Mouse (Mus musculus): ENCODE data around the gene Lpar3. TPM values are rescaled to one million over a fixed set of nuclear protein-coding genes. Genes with fewer than 3 reads are reported as not detected.

The Lpar3 gene
- polyA plus RNA-seq, 1 experiment from 2014 or later: 0.83 TPM

GRCm38 (mm10) chr3:146318520-146318938 lies 97.8 kb downstream of the Lpar3 start:
- H3K36me3 ChIP-seq (ENCODE audit: control insufficient read depth, insufficient read depth, low read length): no peaks in the 10 kb centered on the region
- WGBS: 69% methylated on average over 16 of the region's 16 CpGs
- 0 out of 2 replicates have a peak, but pooled peaks cover 4% of the 10 kb centered on the region for H3K27me3 ChIP-seq (ENCODE audit: control insufficient read depth, insufficient read depth, low read length)
- H3K27ac ChIP-seq (ENCODE audit: low read depth, low read length): no peak overlapping the region
- no peak overlapping the region for H3K4me3 ChIP-seq (ENCODE audit: low read length)
- no peak overlapping the region for H3K4me2 ChIP-seq (replicated peaks; ENCODE audit: low read depth, low read length)
- no peaks in the 10 kb centered on the region for H3K4me1 ChIP-seq (ENCODE audit: control insufficient read depth, insufficient read depth, low read length)
- H3K9me3 ChIP-seq (ENCODE audit: control insufficient read depth, low read length): no peaks in the 10 kb centered on the region
- no peak overlapping the region for H3K9ac ChIP-seq (ENCODE audit: low read depth, low read length)
- ATAC-seq (ENCODE audit: low FRiP score, low TSS enrichment): no peak

GRCm38 (mm10) chr3:146318987-146319386 lies 98.2 kb downstream of the Lpar3 start:
- H3K4me2 ChIP-seq (replicated peaks; ENCODE audit: low read depth, low read length): no peak overlapping the region
- no peak overlapping the region for H3K9ac ChIP-seq (ENCODE audit: low read depth, low read length)
- no peaks in the 10 kb centered on the region for H3K36me3 ChIP-seq (ENCODE audit: control insufficient read depth, insufficient read depth, low read length)
- 0 out of 2 replicates have a peak, but pooled peaks cover 4% of the 10 kb centered on the region for H3K27me3 ChIP-seq (ENCODE audit: control insufficient read depth, insufficient read depth, low read length)
- H3K27ac ChIP-seq (ENCODE audit: low read depth, low read length): no peak overlapping the region
- no peaks in the 10 kb centered on the region for H3K4me1 ChIP-seq (ENCODE audit: control insufficient read depth, insufficient read depth, low read length)
- no peak for ATAC-seq (ENCODE audit: low FRiP score, low TSS enrichment)
- 43% methylated on average over 13 of the region's 13 CpGs for WGBS
- H3K4me3 ChIP-seq (ENCODE audit: low read length): no peak overlapping the region
- H3K9me3 ChIP-seq (ENCODE audit: control insufficient read depth, low read length): no peaks in the 10 kb centered on the region

GRCm38 (mm10) chr3:146319503-146319902 lies 98.7 kb downstream of the Lpar3 start:
- H3K4me1 ChIP-seq (ENCODE audit: control insufficient read depth, insufficient read depth, low read length): no peaks in the 10 kb centered on the region
- 82% methylated on average over 14 of the region's 14 CpGs for WGBS
- no peak overlapping the region for H3K9ac ChIP-seq (ENCODE audit: low read depth, low read length)
- H3K36me3 ChIP-seq (ENCODE audit: control insufficient read depth, insufficient read depth, low read length): no peaks in the 10 kb centered on the region
- 0 out of 2 replicates have a peak, but pooled peaks cover 4% of the 10 kb centered on the region for H3K27me3 ChIP-seq (ENCODE audit: control insufficient read depth, insufficient read depth, low read length)
- H3K27ac ChIP-seq (ENCODE audit: low read depth, low read length): no peak overlapping the region
- no peak for ATAC-seq (ENCODE audit: low FRiP score, low TSS enrichment)
- no peak overlapping the region for H3K4me2 ChIP-seq (replicated peaks; ENCODE audit: low read depth, low read length)
- no peak overlapping the region for H3K4me3 ChIP-seq (ENCODE audit: low read length)
- H3K9me3 ChIP-seq (ENCODE audit: control insufficient read depth, low read length): no peaks in the 10 kb centered on the region

GRCm38 (mm10) chr3:146324949-146325348 lies 104.2 kb downstream of the Lpar3 start:
- Histone ChIP-seq H3K9ac (ENCODE audit: low read depth, low read length) (no peak overlapping the region), H3K27ac (ENCODE audit: low read depth, low read length) (no peak overlapping the region), H3K4me3 (ENCODE audit: low read length) (no peak overlapping the region), H3K9me3 (ENCODE audit: control insufficient read depth, low read length) (no peaks in the 10 kb centered on the region), H3K4me1 (ENCODE audit: control insufficient read depth, insufficient read depth, low read length) (peaks cover 10% of the 10 kb centered on the region), H3K4me2 (replicated peaks; ENCODE audit: low read depth, low read length) (no peak overlapping the region), H3K27me3 (ENCODE audit: control insufficient read depth, insufficient read depth, low read length) (no peaks in the 10 kb centered on the region), H3K36me3 (ENCODE audit: control insufficient read depth, insufficient read depth, low read length) (no peaks in the 10 kb centered on the region)
- no peak for ATAC-seq (ENCODE audit: low FRiP score, low TSS enrichment)
- 76% methylated on average over 8 of the region's 8 CpGs for WGBS

GRCm38 (mm10) chr3:146326743-146327536 lies 106.2 kb downstream of the Lpar3 start:
- H3K4me1 ChIP-seq (ENCODE audit: control insufficient read depth, insufficient read depth, low read length): peaks cover 10% of the 10 kb centered on the region
- 0 out of 2 replicates have a peak, but pooled peaks have one; percentile 10 for ATAC-seq (ENCODE audit: low FRiP score, low TSS enrichment)
- H3K4me2 ChIP-seq (replicated peaks; ENCODE audit: low read depth, low read length): peak overlapping the region; percentile 64
- H3K9ac ChIP-seq (ENCODE audit: low read depth, low read length): no peak overlapping the region; the same call in 1 of the 2 replicates
- H3K27me3 ChIP-seq (ENCODE audit: control insufficient read depth, insufficient read depth, low read length): no peaks in the 10 kb centered on the region
- H3K36me3 ChIP-seq (ENCODE audit: control insufficient read depth, insufficient read depth, low read length): no peaks in the 10 kb centered on the region
- no peaks in the 10 kb centered on the region for H3K9me3 ChIP-seq (ENCODE audit: control insufficient read depth, low read length)
- 49% methylated on average over 14 of the region's 17 CpGs for WGBS
- H3K27ac ChIP-seq (ENCODE audit: low read depth, low read length): no peak overlapping the region
- H3K4me3 ChIP-seq (ENCODE audit: low read length): no peak overlapping the region

GRCm38 (mm10) chr3:146327537-146328255 lies 106.9 kb downstream of the Lpar3 start:
- Histone ChIP-seq H3K9me3 (ENCODE audit: control insufficient read depth, low read length) (no peaks in the 10 kb centered on the region), H3K27ac (ENCODE audit: low read depth, low read length) (no peak overlapping the region), H3K9ac (ENCODE audit: low read depth, low read length) (peak overlapping the region; percentile 48), H3K27me3 (ENCODE audit: control insufficient read depth, insufficient read depth, low read length) (no peaks in the 10 kb centered on the region), H3K4me1 (ENCODE audit: control insufficient read depth, insufficient read depth, low read length) (peaks cover 10% of the 10 kb centered on the region), H3K36me3 (ENCODE audit: control insufficient read depth, insufficient read depth, low read length) (no peaks in the 10 kb centered on the region), H3K4me2 (replicated peaks; ENCODE audit: low read depth, low read length) (peak overlapping the region; percentile 64), H3K4me3 (ENCODE audit: low read length) (peak overlapping the region; percentile 30)
- under 1% methylated on average over 13 of the region's 13 CpGs for WGBS
- ATAC-seq (ENCODE audit: low FRiP score, low TSS enrichment): peak; percentile 86

GRCm38 (mm10) chr3:146328749-146329148 lies 108.0 kb downstream of the Lpar3 start:
- no peak overlapping the region for H3K27ac ChIP-seq (ENCODE audit: low read depth, low read length)
- H3K36me3 ChIP-seq (ENCODE audit: control insufficient read depth, insufficient read depth, low read length): no peaks in the 10 kb centered on the region
- H3K27me3 ChIP-seq (ENCODE audit: control insufficient read depth, insufficient read depth, low read length): no peaks in the 10 kb centered on the region
- H3K9me3 ChIP-seq (ENCODE audit: control insufficient read depth, low read length): no peaks in the 10 kb centered on the region
- H3K4me3 ChIP-seq (ENCODE audit: low read length): no peak overlapping the region
- peaks cover 10% of the 10 kb centered on the region for H3K4me1 ChIP-seq (ENCODE audit: control insufficient read depth, insufficient read depth, low read length)
- no peak overlapping the region for H3K9ac ChIP-seq (ENCODE audit: low read depth, low read length)
- WGBS: 22% methylated on average over 13 of the region's 13 CpGs
- H3K4me2 ChIP-seq (replicated peaks; ENCODE audit: low read depth, low read length): peak overlapping the region; percentile 64
- no peak for ATAC-seq (ENCODE audit: low FRiP score, low TSS enrichment)

- no peaks in the 10 kb centered on the region for H3K27me3 ChIP-seq (ENCODE audit: control insufficient read depth, insufficient read depth, low read length)
- no peak overlapping the region for H3K27ac ChIP-seq (ENCODE audit: low read depth, low read length)
- WGBS: 62% methylated on average over 11 of the region's 11 CpGs
- no peaks in the 10 kb centered on the region for H3K9me3 ChIP-seq (ENCODE audit: control insufficient read depth, low read length)
- no peak overlapping the region for H3K9ac ChIP-seq (ENCODE audit: low read depth, low read length)
- no peak overlapping the region for H3K4me2 ChIP-seq (replicated peaks; ENCODE audit: low read depth, low read length)
- ATAC-seq (ENCODE audit: low FRiP score, low TSS enrichment): no peak
- no peak overlapping the region for H3K4me3 ChIP-seq (ENCODE audit: low read length)
- H3K4me1 ChIP-seq (ENCODE audit: control insufficient read depth, insufficient read depth, low read length): peaks cover 10% of the 10 kb centered on the region
- no peaks in the 10 kb centered on the region for H3K36me3 ChIP-seq (ENCODE audit: control insufficient read depth, insufficient read depth, low read length)
These were observed 111.1 kb downstream of the Lpar3 start for GRCm38 (mm10) chr3:146331819-146332218.

- Histone ChIP-seq H3K4me2 (replicated peaks; ENCODE audit: low read depth, low read length) (no peak overlapping the region), H3K4me3 (ENCODE audit: low read length) (no peak overlapping the region), H3K4me1 (ENCODE audit: control insufficient read depth, insufficient read depth, low read length) (peaks cover 9% of the 10 kb centered on the region; the same call in 1 of the 2 replicates), H3K27me3 (ENCODE audit: control insufficient read depth, insufficient read depth, low read length) (no peaks in the 10 kb centered on the region), H3K9me3 (ENCODE audit: control insufficient read depth, low read length) (no peaks in the 10 kb centered on the region), H3K27ac (ENCODE audit: low read depth, low read length) (no peak overlapping the region), H3K36me3 (ENCODE audit: control insufficient read depth, insufficient read depth, low read length) (no peaks in the 10 kb centered on the region), H3K9ac (ENCODE audit: low read depth, low read length) (no peak overlapping the region)
- 83% methylated on average over 3 of the region's 3 CpGs for WGBS
- no peak for ATAC-seq (ENCODE audit: low FRiP score, low TSS enrichment)
These were observed 112.5 kb downstream of the Lpar3 start for GRCm38 (mm10) chr3:146333270-146333669.

All from kidney, embryonic 14.5 days (tissue).